Mouse (Mus musculus) heart, postnatal 25 days (tissue): Measurements from ENCODE around the gene Arid4b. TPM values are rescaled to one million over a fixed set of nuclear protein-coding genes. Genes with fewer than 3 reads are reported as not detected.

ENCODE experiments used
- DNase-seq: peaks from one replicate; pipeline ENCODE4 v3.0.0; 2022; ENCODE audit warnings: low spot score
- intact Hi-C: fragments of 180-260 bp; cut with DNase I; formaldehyde crosslinking; loops from one replicate; pipeline ENCODE4 v1.15.1; 2025
- total RNA-seq, 2 experiments: library from RNA; stranded (reverse); gene quantifications; 2 replicates each; pipeline ENCODE4 v1.2.3; 2021

The Arid4b gene
- total RNA-seq, 2 experiments from 2014 or later: 20.4 to 27.1 TPM

- DNase-seq: no peak
- intact Hi-C loops: loop anchor here (5.0 kb wide), 4 partner anchors 116 to 296 kb away; partner anchors contain the start of genes Arid4b and Ggps1
Measured at GRCm38 (mm10) chr13:14177989-14178388, 115.0 kb downstream of the Arid4b start.

GRCm38 (mm10) chr13:14179669-14180068 lies 116.6 kb downstream of the Arid4b start:
- no peak for DNase-seq
- intact Hi-C loops: loop anchor here (5.0 kb wide), 5 partner anchors 117 to 297 kb away; partner anchors contain the start of genes Arid4b and Ggps1

- no peak for DNase-seq
- intact Hi-C loops: no loop called here
Measured at GRCm38 (mm10) chr13:14245946-14246345, 182.9 kb downstream of the Arid4b start.

Other genes starting within 250 kb of the Arid4b start
- 10 to 100 TPM; 24.5 to 25.2 TPM for gene B3galnt2, start 108.8 kb upstream of the Arid4b start, total RNA-seq
- gene Tbce, start 23.6 kb upstream of the Arid4b start, total RNA-seq: 10 to 100 TPM; 16.2 to 21.3 TPM
- 10 to 100 TPM; 19.4 to 25.0 TPM for gene Ggps1, start 256 bp downstream of the Arid4b start, total RNA-seq